Mouse (Mus musculus) midbrain, embryonic 14.5 days (tissue): ENCODE measurements around the gene Raph1. TPM values are rescaled to one million over a fixed set of nuclear protein-coding genes. Genes with fewer than 3 reads are reported as not detected.
A peak's percentile ranks its signal among the peaks of the same experiment; 100 is the strongest.

Source experiments
- ATAC-seq: fragments of 200-750 bp; cut with Nextera tagmentation; 2 replicates; pipeline ENCODE4 v1.8.0; 2017; ENCODE audit warnings: moderate number of reproducible peaks, moderate library complexity; ENCODE audit not compliant: low FRiP score, low TSS enrichment
- DNase-seq: peaks from one replicate; pipeline ENCODE4 v3.0.0-alpha.2; 2015
- H3K27ac ChIP-seq: fragments of 300-500 bp; sonication (generic); replicated peaks from 2 replicates; pipeline ENCODE4 v1.5.1; 2014; ENCODE audit warnings: mild to moderate bottlenecking, low read depth, low read length, moderate library complexity
- H3K27me3 ChIP-seq: fragments of 300-500 bp; sonication (generic); 2 replicates; pipeline ENCODE4 v1.6.1; 2014; ENCODE audit warnings: low read length, control low read depth, mixed read lengths; ENCODE audit not compliant: control insufficient read depth, insufficient read depth
- H3K36me3 ChIP-seq: fragments of 300-500 bp; sonication (generic); 2 replicates; pipeline ENCODE4 v1.6.1; 2014; ENCODE audit warnings: low read length, control low read depth; ENCODE audit not compliant: control insufficient read depth, insufficient read depth
- H3K4me1 ChIP-seq: fragments of 300-500 bp; sonication (generic); 2 replicates; pipeline ENCODE4 v1.6.1; 2014; ENCODE audit warnings: mild to moderate bottlenecking, antibody characterized with exemption, low read length, control low read depth; ENCODE audit not compliant: control insufficient read depth, insufficient read depth
- H3K4me2 ChIP-seq: fragments of 300-500 bp; sonication (generic); 2 replicates; pipeline ENCODE4 v1.6.1; 2014; ENCODE audit warnings: mild to moderate bottlenecking, low read length, moderate library complexity
- H3K4me3 ChIP-seq: fragments of 300-500 bp; sonication (generic); replicated peaks from 2 replicates; pipeline ENCODE4 v1.5.1; 2014; ENCODE audit warnings: low read depth, low read length
- H3K9ac ChIP-seq: fragments of 300-500 bp; sonication (generic); replicated peaks from 2 replicates; pipeline ENCODE4 v1.6.1; 2014; ENCODE audit warnings: mild to moderate bottlenecking, low read length, moderate library complexity
- H3K9me3 ChIP-seq: fragments of 300-500 bp; sonication (generic); 2 replicates; pipeline ENCODE4 v1.6.1; 2016; ENCODE audit warnings: low read length, control low read depth, mixed read lengths; ENCODE audit not compliant: control insufficient read depth
- WGBS: fragments of 180-500 bp; shearing (Covaris S2); extraction: QIAGEN DNeasy Blood & Tissue Kit; methylation state at CpG from one replicate; pipeline ENCODE4 v1.1.7; 2014; 5-methylcytosine and 5-hydroxymethylcytosine counted together
- polyA plus RNA-seq: library from polyadenylated mRNA; unstranded; fragments of >200 nt; fragmentation: Nextera tagmentation; extraction: Ambion mirVana; gene quantifications from 2 replicates; pipeline ENCODE4 v1.2.1, GENCODE M21; 2014

Raph1 gene
- polyA plus RNA-seq, 1 experiment from 2014 or later, result 25.5 TPM

GRCm38 (mm10) chr1:60539272-60539671 is 27.6 kb downstream of the Raph1 start:
- no peak overlapping the region for H3K27ac ChIP-seq
- no peak overlapping the region for H3K9ac ChIP-seq
- DNase-seq (no peak), ATAC-seq (no peak)
- H3K9me3 ChIP-seq, result no peaks in the 10 kb centered on the region
- no peaks in the 10 kb centered on the region for H3K4me1 ChIP-seq
- H3K4me3 ChIP-seq, result no peak overlapping the region
- H3K36me3 ChIP-seq, result no peaks in the 10 kb centered on the region
- H3K4me2 ChIP-seq, result no peak overlapping the region
- no peaks in the 10 kb centered on the region for H3K27me3 ChIP-seq
- WGBS, result 92% methylated on average over 3 of the region's 3 CpGs

GRCm38 (mm10) chr1:60534932-60535331 is 32.0 kb downstream of the Raph1 start:
- Histone ChIP-seq H3K4me1 (no peaks in the 10 kb centered on the region), H3K4me2 (no peak overlapping the region), H3K9ac (no peak overlapping the region), H3K36me3 (peaks cover 25% of the 10 kb centered on the region), H3K4me3 (no peak overlapping the region), H3K27me3 (no peaks in the 10 kb centered on the region), H3K9me3 (no peaks in the 10 kb centered on the region), H3K27ac (no peak overlapping the region)
- ATAC-seq (no peak), DNase-seq (peak; percentile 19)
- 93% methylated on average over 2 of the region's 2 CpGs for whole genome bisulfite sequencing

GRCm38 (mm10) chr1:60530636-60531035 is 36.3 kb downstream of the Raph1 start:
- ATAC-seq (no peak), DNase-seq (no peak)
- no peaks in the 10 kb centered on the region for H3K4me1 ChIP-seq
- H3K27me3 ChIP-seq, result no peaks in the 10 kb centered on the region
- H3K36me3 ChIP-seq, result peaks cover 44% of the 10 kb centered on the region
- no peak overlapping the region for H3K4me3 ChIP-seq
- H3K9me3 ChIP-seq, result no peaks in the 10 kb centered on the region
- no peak overlapping the region for H3K27ac ChIP-seq
- 94% methylated on average over 2 of the region's 2 CpGs for WGBS
- H3K4me2 ChIP-seq, result no peak overlapping the region
- H3K9ac ChIP-seq, result no peak overlapping the region

GRCm38 (mm10) chr1:60530107-60530506 is 36.8 kb downstream of the Raph1 start:
- H3K27me3 ChIP-seq, result no peaks in the 10 kb centered on the region
- H3K4me3 ChIP-seq, result no peak overlapping the region
- H3K9me3 ChIP-seq, result no peaks in the 10 kb centered on the region
- no peak overlapping the region for H3K4me2 ChIP-seq
- ATAC-seq, result no peak
- WGBS, result 94% methylated on average over 6 of the region's 6 CpGs
- H3K36me3 ChIP-seq, result peaks cover 49% of the 10 kb centered on the region
- no peak overlapping the region for H3K9ac ChIP-seq
- no peak for DNase-seq
- H3K27ac ChIP-seq, result no peak overlapping the region
- H3K4me1 ChIP-seq, result no peaks in the 10 kb centered on the region

- Histone ChIP-seq H3K27ac (no peak overlapping the region), H3K27me3 (no peaks in the 10 kb centered on the region), H3K4me2 (no peak overlapping the region), H3K9me3 (no peaks in the 10 kb centered on the region), H3K9ac (no peak overlapping the region), H3K36me3 (peaks cover 21% of the 10 kb centered on the region), H3K4me1 (no peaks in the 10 kb centered on the region), H3K4me3 (no peak overlapping the region)
- DNase-seq (no peak), ATAC-seq (no peak)
- WGBS, result 86% methylated on average over 2 of the region's 2 CpGs
These were observed 56.3 kb downstream of the Raph1 start for GRCm38 (mm10) chr1:60510584-60510983.

GRCm38 (mm10) chr1:60503456-60503855 is 63.4 kb downstream of the Raph1 start:
- no peaks in the 10 kb centered on the region for H3K9me3 ChIP-seq
- H3K9ac ChIP-seq, result no peak overlapping the region
- H3K36me3 ChIP-seq, result peaks cover 38% of the 10 kb centered on the region
- H3K4me3 ChIP-seq, result no peak overlapping the region
- 77% methylated on average over 5 of the region's 5 CpGs for WGBS
- DNase-seq (no peak), ATAC-seq (no peak)
- no peaks in the 10 kb centered on the region for H3K4me1 ChIP-seq
- no peak overlapping the region for H3K4me2 ChIP-seq
- H3K27ac ChIP-seq, result no peak overlapping the region
- H3K27me3 ChIP-seq, result no peaks in the 10 kb centered on the region

- no peak for DNase-seq
- WGBS, result 92% methylated on average over 6 of the region's 6 CpGs
- H3K4me3 ChIP-seq, result no peak overlapping the region
- peaks cover 83% of the 10 kb centered on the region for H3K36me3 ChIP-seq
- H3K9ac ChIP-seq, result no peak overlapping the region
- H3K9me3 ChIP-seq, result no peaks in the 10 kb centered on the region
- H3K27ac ChIP-seq, result no peak overlapping the region
- no peaks in the 10 kb centered on the region for H3K27me3 ChIP-seq
- no peak overlapping the region for H3K4me2 ChIP-seq
- H3K4me1 ChIP-seq, result no peaks in the 10 kb centered on the region
- ATAC-seq, result no peak
These were observed 73.5 kb downstream of the Raph1 start for GRCm38 (mm10) chr1:60493421-60493820.

- H3K36me3 ChIP-seq, result peaks cover 90% of the 10 kb centered on the region
- no peak for ATAC-seq
- H3K4me2 ChIP-seq, result no peak overlapping the region
- WGBS, result 85% methylated on average over 5 of the region's 5 CpGs
- DNase-seq, result no peak
- no peak overlapping the region for H3K27ac ChIP-seq
- H3K9me3 ChIP-seq, result no peaks in the 10 kb centered on the region
- no peak overlapping the region for H3K9ac ChIP-seq
- no peak overlapping the region for H3K4me3 ChIP-seq
- no peaks in the 10 kb centered on the region for H3K27me3 ChIP-seq
- no peaks in the 10 kb centered on the region for H3K4me1 ChIP-seq
These were observed 74.5 kb downstream of the Raph1 start for GRCm38 (mm10) chr1:60492404-60492803.

- H3K36me3 ChIP-seq, result peaks cover 84% of the 10 kb centered on the region
These were observed 76.4 kb downstream of the Raph1 start for GRCm38 (mm10) chr1:60490510-60490909.

More at GRCm38 (mm10) chr1:60490510-60490909, 76.4 kb downstream of the Raph1 start:
- Histone ChIP-seq H3K27me3 (no peaks in the 10 kb centered on the region), H3K4me2 (no peak overlapping the region), H3K27ac (no peak overlapping the region), H3K4me3 (no peak overlapping the region), H3K4me1 (no peaks in the 10 kb centered on the region), H3K9me3 (no peaks in the 10 kb centered on the region), H3K9ac (no peak overlapping the region)
- ATAC-seq, result no peak
- no peak for DNase-seq
- 80% methylated on average over 4 of the region's 4 CpGs for WGBS
